Mouse (Mus musculus) stomach, postnatal 0 days (tissue): ENCODE data around the gene Reps1.

Source experiments
- CTCF ChIP-seq: IDR thresholded peaks from 2 replicates; pipeline ENCODE4 v1.5.1; 2016; ENCODE audit warnings: antibody characterized with exemption, low read depth, mild to moderate bottlenecking, moderate library complexity
- EP300 ChIP-seq: optimal IDR thresholded peaks from 2 replicates; pipeline ENCODE3; 2016; ENCODE audit warnings: antibody characterized with exemption

GRCm38 (mm10) chr10:18147224-18147623, 91.6 kb downstream of the Reps1 start:
- TF ChIP-seq CTCF = no peak
- TF ChIP-seq EP300 = no peak
